Mouse (Mus musculus): ENCODE measurements at regions not wholly inside any gene's neighbourhood (a gene's known extent, or its start where the extent isn't known, plus 50 kb on each side); places are given as distances from the start of the nearest gene placed in this dataset.

- no peak for TF ChIP-seq CTCF (IDR thresholded peaks at IDR 0.05; ENCODE audit: borderline replicate concordance, insufficient read depth, low read length)
- Histone ChIP-seq H3K4me3 (ENCODE audit: insufficient read depth, low read length) (no peak overlapping the region), H3K4me1 (ENCODE audit: control insufficient read depth, insufficient read depth, low read length) (no peaks in the 10 kb centered on the region), H3K27ac (ENCODE audit: insufficient read depth, low read length) (no peak overlapping the region)
These were observed 53.7 kb upstream of the Ripply2 start for GRCm38 (mm10) chr9:86961663-86962062.

GRCm38 (mm10) chr9:86957076-86957475 lies 58.3 kb upstream of the Ripply2 start:
- peaks cover 2% of the 10 kb centered on the region; the same call in 1 of the 2 replicates for H3K4me1 ChIP-seq (ENCODE audit: control insufficient read depth, insufficient read depth, low read length)
- no peak overlapping the region for H3K27ac ChIP-seq (ENCODE audit: insufficient read depth, low read length)
- no peak overlapping the region for H3K4me3 ChIP-seq (ENCODE audit: insufficient read depth, low read length)
- TF ChIP-seq POLR2A (IDR thresholded peaks at IDR 0.05; ENCODE audit: low read depth, low read length) = no peak
- TF ChIP-seq CTCF (IDR thresholded peaks at IDR 0.05; ENCODE audit: borderline replicate concordance, insufficient read depth, low read length) = no peak

GRCm38 (mm10) chr9:86955720-86956119 lies 59.6 kb upstream of the Ripply2 start:
- Histone ChIP-seq H3K4me3 (ENCODE audit: insufficient read depth, low read length) (no peak overlapping the region), H3K4me1 (ENCODE audit: control insufficient read depth, insufficient read depth, low read length) (peaks cover 4% of the 10 kb centered on the region; the same call in 1 of the 2 replicates), H3K27ac (ENCODE audit: insufficient read depth, low read length) (no peak overlapping the region)
- TF ChIP-seq CTCF (IDR thresholded peaks at IDR 0.05; ENCODE audit: borderline replicate concordance, insufficient read depth, low read length) = peak; percentile 50; the same call in 1 of the 2 replicates
- TF ChIP-seq POLR2A (IDR thresholded peaks at IDR 0.05; ENCODE audit: low read depth, low read length) = no peak

GRCm38 (mm10) chr9:86951958-86952509 lies 63.3 kb upstream of the Ripply2 start:
- no peak overlapping the region for H3K4me3 ChIP-seq (ENCODE audit: insufficient read depth, low read length)
- peaks cover 4% of the 10 kb centered on the region; the same call in 1 of the 2 replicates for H3K4me1 ChIP-seq (ENCODE audit: control insufficient read depth, insufficient read depth, low read length)
- no peak for TF ChIP-seq CTCF (IDR thresholded peaks at IDR 0.05; ENCODE audit: borderline replicate concordance, insufficient read depth, low read length)
- TF ChIP-seq POLR2A (IDR thresholded peaks at IDR 0.05; ENCODE audit: low read depth, low read length) = no peak
- H3K27ac ChIP-seq (ENCODE audit: insufficient read depth, low read length) = no peak overlapping the region

GRCm38 (mm10) chr9:86949885-86950284 lies 65.5 kb upstream of the Ripply2 start:
- H3K4me1 ChIP-seq (ENCODE audit: control insufficient read depth, insufficient read depth, low read length) = peaks cover 4% of the 10 kb centered on the region; the same call in 1 of the 2 replicates
- no peak for TF ChIP-seq CTCF (IDR thresholded peaks at IDR 0.05; ENCODE audit: borderline replicate concordance, insufficient read depth, low read length)
- no peak for TF ChIP-seq POLR2A (IDR thresholded peaks at IDR 0.05; ENCODE audit: low read depth, low read length)
- H3K27ac ChIP-seq (ENCODE audit: insufficient read depth, low read length) = no peak overlapping the region; the same call in 1 of the 2 replicates
- no peak overlapping the region for H3K4me3 ChIP-seq (ENCODE audit: insufficient read depth, low read length)

- H3K4me1 ChIP-seq (ENCODE audit: control insufficient read depth, insufficient read depth, low read length) = no peaks in the 10 kb centered on the region
- no peak overlapping the region for H3K4me3 ChIP-seq (ENCODE audit: insufficient read depth, low read length)
- H3K27ac ChIP-seq (ENCODE audit: insufficient read depth, low read length) = no peak overlapping the region
- TF ChIP-seq POLR2A (IDR thresholded peaks at IDR 0.05; ENCODE audit: low read depth, low read length) (no peak), CTCF (IDR thresholded peaks at IDR 0.05; ENCODE audit: borderline replicate concordance, insufficient read depth, low read length) (no peak)
These were observed 50.7 kb upstream of the Snap91 start for GRCm38 (mm10) chr9:86931196-86931595.

Data from embryonic fibroblast, embryonic 13.5 days (primary cell).